Mouse (Mus musculus) stomach, postnatal 0 days (tissue): Measurements from ENCODE around the gene Tfap2b. TPM values are rescaled to one million over a fixed set of nuclear protein-coding genes. Genes with fewer than 3 reads are reported as not detected.

ENCODE experiments used
- ATAC-seq: fragments of 200-750 bp; cut with Nextera tagmentation; 2 replicates; pipeline ENCODE4 v1.8.0; 2017; ENCODE audit not compliant: low FRiP score, low TSS enrichment
- DNase-seq: peaks from one replicate; pipeline ENCODE4 v3.0.0-alpha.2; 2016; ENCODE audit warnings: low spot score
- H3K27ac ChIP-seq: fragments of 300-500 bp; sonication (generic); replicated peaks from 2 replicates; pipeline ENCODE4 v1.5.1; 2014; ENCODE audit warnings: mild to moderate bottlenecking, control low read depth
- H3K27me3 ChIP-seq: fragments of 300-500 bp; sonication (generic); 2 replicates; pipeline ENCODE4 v1.6.1; 2014; ENCODE audit warnings: low read length; ENCODE audit not compliant: control insufficient read depth, insufficient read depth
- H3K36me3 ChIP-seq: fragments of 300-500 bp; sonication (generic); 2 replicates; pipeline ENCODE4 v1.6.1; 2014; ENCODE audit warnings: low read length, mixed read lengths; ENCODE audit not compliant: control insufficient read depth, insufficient read depth
- H3K4me1 ChIP-seq: fragments of 300-500 bp; sonication (generic); replicated peaks from 2 replicates; pipeline ENCODE4 v1.6.1; 2014; ENCODE audit warnings: antibody characterized with exemption; ENCODE audit not compliant: control insufficient read depth, insufficient read depth
- H3K4me2 ChIP-seq: fragments of 300-500 bp; sonication (generic); replicated peaks from 2 replicates; pipeline ENCODE4 v1.6.1; 2014; ENCODE audit warnings: low read depth, mild to moderate bottlenecking, control low read depth, moderate library complexity
- H3K4me3 ChIP-seq: fragments of 300-500 bp; sonication (generic); 2 replicates; pipeline ENCODE4 v1.5.1; 2014; ENCODE audit warnings: low read depth, low read length, control low read depth
- H3K9ac ChIP-seq: fragments of 300-500 bp; sonication (generic); 2 replicates; pipeline ENCODE4 v1.6.1; 2014; ENCODE audit warnings: mild to moderate bottlenecking, low read length, control low read depth, mixed read lengths
- H3K9me3 ChIP-seq: fragments of 300-500 bp; sonication (generic); 2 replicates; pipeline ENCODE4 v1.6.1; 2016; ENCODE audit warnings: low read length; ENCODE audit not compliant: control insufficient read depth
- CTCF ChIP-seq: IDR thresholded peaks from 2 replicates; pipeline ENCODE4 v1.5.1; 2016; ENCODE audit warnings: antibody characterized with exemption, low read depth, mild to moderate bottlenecking, moderate library complexity
- EP300 ChIP-seq: optimal IDR thresholded peaks from 2 replicates; pipeline ENCODE3; 2016; ENCODE audit warnings: antibody characterized with exemption
- WGBS: fragments of 180-500 bp; shearing (Covaris S2); extraction: QIAGEN DNeasy Blood & Tissue Kit; methylation state at CpG from one replicate; pipeline ENCODE4 v1.1.7; 2014; 5-methylcytosine and 5-hydroxymethylcytosine counted together
- polyA plus RNA-seq: library from polyadenylated mRNA; unstranded; fragments of >200 nt; fragmentation: Nextera tagmentation; extraction: Ambion mirVana; gene quantifications from 2 replicates; pipeline ENCODE4 v1.2.1, GENCODE M21; 2015

Gene Tfap2b
- 0.12 TPM in 1 of 2 replicates, not detected in the other for polyA plus RNA-seq

GRCm38 (mm10) chr1:19208641-19209358 is at the start of gene Tfap2b:
TSS of gene Tfap2b (plus strand) at chr1:19208914.
- ATAC-seq (no peak), DNase-seq (no peak)
- Histone ChIP-seq H3K4me1 (no peaks in the 10 kb centered on the region), H3K9me3 (no peaks in the 10 kb centered on the region), H3K27ac (no peak within 1 kb of the TSS), H3K9ac (no peak within 1 kb of the TSS), H3K4me2 (peak within 1 kb of the TSS; percentile 44), H3K36me3 (no peaks in the 10 kb centered on the region), H3K4me3 (peak within 1 kb of the TSS; percentile 28), H3K27me3 (no peaks in the 10 kb centered on the region; the same call in 1 of the 2 replicates)
- TF ChIP-seq EP300 = no peak
- no peak for TF ChIP-seq CTCF
- 4% methylated on average over 26 of the region's 26 CpGs for WGBS

- Histone ChIP-seq H3K36me3 (no peaks in the 10 kb centered on the region), H3K27me3 (no peaks in the 10 kb centered on the region), H3K27ac (no peak overlapping the region), H3K4me1 (no peaks in the 10 kb centered on the region), H3K4me3 (no peak overlapping the region), H3K9me3 (no peaks in the 10 kb centered on the region), H3K4me2 (no peak overlapping the region), H3K9ac (no peak overlapping the region)
- DNase-seq (no peak), ATAC-seq (no peak)
- peak; percentile 79 for TF ChIP-seq CTCF
- TF ChIP-seq EP300 = no peak
- WGBS = 5% methylated on average over 4 of the region's 4 CpGs
Observed at GRCm38 (mm10) chr1:19178742-19179397, 29.8 kb upstream of the Tfap2b start.

- TF ChIP-seq EP300 = no peak
- TF ChIP-seq CTCF = peak; percentile 83
- peak; percentile 46 for DNase-seq
- Histone ChIP-seq H3K4me2 (peak overlapping the region; percentile 40), H3K4me3 (peak overlapping the region; percentile 15; the same call in 1 of the 2 replicates), H3K36me3 (no peaks in the 10 kb centered on the region), H3K9me3 (no peaks in the 10 kb centered on the region), H3K4me1 (no peaks in the 10 kb centered on the region), H3K27me3 (no peaks in the 10 kb centered on the region), H3K27ac (no peak overlapping the region), H3K9ac (no peak overlapping the region)
- no peak for ATAC-seq
- 4% methylated on average over 12 of the region's 12 CpGs for WGBS
Observed at GRCm38 (mm10) chr1:19205649-19206048, 3.1 kb upstream of the Tfap2b start.

- H3K9me3 ChIP-seq = no peaks in the 10 kb centered on the region
- H3K27me3 ChIP-seq = no peaks in the 10 kb centered on the region
- H3K27ac ChIP-seq = no peak overlapping the region
- no peak for DNase-seq
- H3K9ac ChIP-seq = no peak overlapping the region
- TF ChIP-seq CTCF (peak; percentile 72), EP300 (no peak)
- H3K4me1 ChIP-seq = no peaks in the 10 kb centered on the region
- WGBS = 3% methylated on average over 7 of the region's 7 CpGs
- H3K36me3 ChIP-seq = no peaks in the 10 kb centered on the region
- no peak for ATAC-seq
- no peak overlapping the region for H3K4me3 ChIP-seq
- H3K4me2 ChIP-seq = no peak overlapping the region
Observed at GRCm38 (mm10) chr1:19206194-19206593, 2.5 kb upstream of the Tfap2b start.

- H3K9ac ChIP-seq = no peak overlapping the region
- no peak overlapping the region for H3K4me2 ChIP-seq
- DNase-seq = no peak
- no peaks in the 10 kb centered on the region for H3K36me3 ChIP-seq
- no peak for TF ChIP-seq EP300
- TF ChIP-seq CTCF = no peak
- no peak overlapping the region for H3K27ac ChIP-seq
- H3K27me3 ChIP-seq = no peaks in the 10 kb centered on the region; the same call in 1 of the 2 replicates
- no peak for ATAC-seq
- H3K4me3 ChIP-seq = no peak overlapping the region
- WGBS = 9% methylated on average over 4 of the region's 4 CpGs
- no peaks in the 10 kb centered on the region for H3K9me3 ChIP-seq
- no peaks in the 10 kb centered on the region for H3K4me1 ChIP-seq
Observed at GRCm38 (mm10) chr1:19207611-19208010, 1.1 kb upstream of the Tfap2b start.

GRCm38 (mm10) chr1:19209359-19209745 is 638 bp downstream of the Tfap2b start:
- H3K9me3 ChIP-seq = no peaks in the 10 kb centered on the region
- no peaks in the 10 kb centered on the region for H3K4me1 ChIP-seq
- 3% methylated on average over 10 of the region's 10 CpGs for WGBS
- H3K27ac ChIP-seq = no peak overlapping the region
- no peak for DNase-seq
- H3K27me3 ChIP-seq = peaks cover 3% of the 10 kb centered on the region; the same call in 1 of the 2 replicates
- TF ChIP-seq EP300 = no peak
- TF ChIP-seq CTCF = no peak
- no peaks in the 10 kb centered on the region for H3K36me3 ChIP-seq
- ATAC-seq = no peak
- peak overlapping the region; percentile 28 for H3K4me3 ChIP-seq
- H3K9ac ChIP-seq = no peak overlapping the region
- H3K4me2 ChIP-seq = no peak overlapping the region
